Mouse (Mus musculus): ENCODE data around the gene Wdr63. TPM values are rescaled to one million over a fixed set of nuclear protein-coding genes. Genes with fewer than 3 reads are reported as not detected.
"Not testable (repeated sequence)": the region's sequence is repeated elsewhere in the genome, so short reads cannot be mapped to it uniquely, and the experiment has no call there.

Wdr63 gene
- polyA plus RNA-seq, 1 experiment from 2014 or later = 0.21 TPM

GRCm38 (mm10) chr3:146009859-146010645 lies 97.9 kb downstream of the Wdr63 start:
- peaks cover 8% of the 10 kb centered on the region; the same call in 1 of the 2 replicates for H3K4me1 ChIP-seq (ENCODE audit: control insufficient read depth, insufficient read depth, low read length)
- no peak overlapping the region for H3K4me2 ChIP-seq
- no peak overlapping the region for H3K4me3 ChIP-seq (ENCODE audit: low read depth, low read length)
- peak overlapping the region; percentile 54 for H3K27ac ChIP-seq (ENCODE audit: low read depth, low read length)
- H3K9ac ChIP-seq (ENCODE audit: low read depth, low read length) = no peak overlapping the region
- H3K9me3 ChIP-seq (replicated peaks; ENCODE audit: control insufficient read depth, low read length) = no peaks in the 10 kb centered on the region; the same call in 1 of the 2 replicates
- WGBS (ENCODE audit: insufficient replicate concordance) = 69% methylated on average over 20 of the region's 20 CpGs
- ATAC-seq (replicated peaks; ENCODE audit: insufficient number of reproducible peaks, low FRiP score, low TSS enrichment) = no peak
- H3K27me3 ChIP-seq (ENCODE audit: control insufficient read depth, insufficient read depth, low read length) = no peaks in the 10 kb centered on the region
- H3K36me3 ChIP-seq (ENCODE audit: control insufficient read depth, insufficient read depth, low read length) = peaks cover 9% of the 10 kb centered on the region

- peaks cover 4% of the 10 kb centered on the region; the same call in 1 of the 2 replicates for H3K36me3 ChIP-seq (ENCODE audit: control insufficient read depth, insufficient read depth, low read length)
- H3K4me3 ChIP-seq (ENCODE audit: low read depth, low read length) = no peak overlapping the region
- ATAC-seq (replicated peaks; ENCODE audit: insufficient number of reproducible peaks, low FRiP score, low TSS enrichment) = no peak
- H3K27ac ChIP-seq (ENCODE audit: low read depth, low read length) = no peak overlapping the region
- H3K9me3 ChIP-seq (replicated peaks; ENCODE audit: control insufficient read depth, low read length) = no peaks in the 10 kb centered on the region
- 73% methylated on average over 6 of the region's 6 CpGs for whole genome bisulfite sequencing (ENCODE audit: insufficient replicate concordance)
- H3K9ac ChIP-seq (ENCODE audit: low read depth, low read length) = no peak overlapping the region
- no peak overlapping the region for H3K4me2 ChIP-seq
- H3K4me1 ChIP-seq (ENCODE audit: control insufficient read depth, insufficient read depth, low read length) = peaks cover 8% of the 10 kb centered on the region; the same call in 1 of the 2 replicates
- no peaks in the 10 kb centered on the region for H3K27me3 ChIP-seq (ENCODE audit: control insufficient read depth, insufficient read depth, low read length)
Observed at GRCm38 (mm10) chr3:146007872-146008271, 100.1 kb downstream of the Wdr63 start.

GRCm38 (mm10) chr3:146004347-146005051 lies 103.4 kb downstream of the Wdr63 start:
- no peak overlapping the region for H3K9ac ChIP-seq (ENCODE audit: low read depth, low read length)
- no peak overlapping the region for H3K27ac ChIP-seq (ENCODE audit: low read depth, low read length)
- 91% methylated on average over 14 of the region's 14 CpGs for WGBS (ENCODE audit: insufficient replicate concordance)
- no peak overlapping the region for H3K4me3 ChIP-seq (ENCODE audit: low read depth, low read length)
- H3K27me3 ChIP-seq (ENCODE audit: control insufficient read depth, insufficient read depth, low read length) = no peaks in the 10 kb centered on the region
- H3K36me3 ChIP-seq (ENCODE audit: control insufficient read depth, insufficient read depth, low read length) = peaks cover 25% of the 10 kb centered on the region
- no peak overlapping the region for H3K4me2 ChIP-seq
- ATAC-seq (replicated peaks; ENCODE audit: insufficient number of reproducible peaks, low FRiP score, low TSS enrichment) = no peak
- peaks cover 3% of the 10 kb centered on the region; the same call in 1 of the 2 replicates for H3K4me1 ChIP-seq (ENCODE audit: control insufficient read depth, insufficient read depth, low read length)
- H3K9me3 ChIP-seq (replicated peaks; ENCODE audit: control insufficient read depth, low read length) = no peaks in the 10 kb centered on the region

- not testable (repeated sequence) for H3K4me2 ChIP-seq; H3K27me3 ChIP-seq (ENCODE audit: control insufficient read depth, insufficient read depth, low read length); H3K4me1 ChIP-seq (ENCODE audit: control insufficient read depth, insufficient read depth, low read length); H3K4me3 ChIP-seq (ENCODE audit: low read depth, low read length); H3K27ac ChIP-seq (ENCODE audit: low read depth, low read length); H3K9ac ChIP-seq (ENCODE audit: low read depth, low read length); ATAC-seq (replicated peaks; ENCODE audit: insufficient number of reproducible peaks, low FRiP score, low TSS enrichment); H3K9me3 ChIP-seq (replicated peaks; ENCODE audit: control insufficient read depth, low read length)
- WGBS (ENCODE audit: insufficient replicate concordance) = 82% methylated on average over 5 of the region's 5 CpGs
- peaks cover 12% of the 10 kb centered on the region for H3K36me3 ChIP-seq (ENCODE audit: control insufficient read depth, insufficient read depth, low read length)
Observed at GRCm38 (mm10) chr3:145996539-145996938, 111.4 kb downstream of the Wdr63 start.

- no peak for ATAC-seq (replicated peaks; ENCODE audit: insufficient number of reproducible peaks, low FRiP score, low TSS enrichment)
- 80% methylated on average over 5 of the region's 5 CpGs for WGBS (ENCODE audit: insufficient replicate concordance)
- Histone ChIP-seq H3K4me2 (no peak overlapping the region), H3K9ac (ENCODE audit: low read depth, low read length) (no peak overlapping the region), H3K27me3 (ENCODE audit: control insufficient read depth, insufficient read depth, low read length) (no peaks in the 10 kb centered on the region), H3K36me3 (ENCODE audit: control insufficient read depth, insufficient read depth, low read length) (peaks cover 8% of the 10 kb centered on the region), H3K4me3 (ENCODE audit: low read depth, low read length) (no peak overlapping the region), H3K9me3 (replicated peaks; ENCODE audit: control insufficient read depth, low read length) (no peaks in the 10 kb centered on the region), H3K27ac (ENCODE audit: low read depth, low read length) (no peak overlapping the region), H3K4me1 (ENCODE audit: control insufficient read depth, insufficient read depth, low read length) (peaks cover 12% of the 10 kb centered on the region)
Observed at GRCm38 (mm10) chr3:145995489-145995888, 112.4 kb downstream of the Wdr63 start.

- Histone ChIP-seq H3K9ac (ENCODE audit: low read depth, low read length) (no peak overlapping the region), H3K4me2 (no peak overlapping the region), H3K4me3 (ENCODE audit: low read depth, low read length) (no peak overlapping the region), H3K4me1 (ENCODE audit: control insufficient read depth, insufficient read depth, low read length) (peaks cover 12% of the 10 kb centered on the region), H3K36me3 (ENCODE audit: control insufficient read depth, insufficient read depth, low read length) (peaks cover 4% of the 10 kb centered on the region; the same call in 1 of the 2 replicates), H3K27ac (ENCODE audit: low read depth, low read length) (no peak overlapping the region), H3K27me3 (ENCODE audit: control insufficient read depth, insufficient read depth, low read length) (no peaks in the 10 kb centered on the region), H3K9me3 (replicated peaks; ENCODE audit: control insufficient read depth, low read length) (no peaks in the 10 kb centered on the region)
- ATAC-seq (replicated peaks; ENCODE audit: insufficient number of reproducible peaks, low FRiP score, low TSS enrichment) = no peak
- 79% methylated on average over 14 of the region's 14 CpGs for WGBS (ENCODE audit: insufficient replicate concordance)
Observed at GRCm38 (mm10) chr3:145993481-145994201, 114.3 kb downstream of the Wdr63 start.

- Histone ChIP-seq H3K4me2 (no peak overlapping the region), H3K4me3 (ENCODE audit: low read depth, low read length) (no peak overlapping the region), H3K36me3 (ENCODE audit: control insufficient read depth, insufficient read depth, low read length) (peaks cover 4% of the 10 kb centered on the region; the same call in 1 of the 2 replicates), H3K27me3 (ENCODE audit: control insufficient read depth, insufficient read depth, low read length) (no peaks in the 10 kb centered on the region), H3K4me1 (ENCODE audit: control insufficient read depth, insufficient read depth, low read length) (peaks cover 12% of the 10 kb centered on the region), H3K27ac (ENCODE audit: low read depth, low read length) (no peak overlapping the region; the same call in 1 of the 2 replicates), H3K9ac (ENCODE audit: low read depth, low read length) (no peak overlapping the region), H3K9me3 (replicated peaks; ENCODE audit: control insufficient read depth, low read length) (no peaks in the 10 kb centered on the region)
- 70% methylated on average over 10 of the region's 10 CpGs for WGBS (ENCODE audit: insufficient replicate concordance)
- no peak for ATAC-seq (replicated peaks; ENCODE audit: insufficient number of reproducible peaks, low FRiP score, low TSS enrichment)
Observed at GRCm38 (mm10) chr3:145992796-145993195, 115.1 kb downstream of the Wdr63 start.

- no peak for ATAC-seq (replicated peaks; ENCODE audit: insufficient number of reproducible peaks, low FRiP score, low TSS enrichment)
- 82% methylated on average over 10 of the region's 10 CpGs for WGBS (ENCODE audit: insufficient replicate concordance)
- no peaks in the 10 kb centered on the region for H3K9me3 ChIP-seq (replicated peaks; ENCODE audit: control insufficient read depth, low read length)
- H3K36me3 ChIP-seq (ENCODE audit: control insufficient read depth, insufficient read depth, low read length) = peaks cover 4% of the 10 kb centered on the region; the same call in 1 of the 2 replicates
- H3K27ac ChIP-seq (ENCODE audit: low read depth, low read length) = no peak overlapping the region
- H3K4me1 ChIP-seq (ENCODE audit: control insufficient read depth, insufficient read depth, low read length) = peaks cover 12% of the 10 kb centered on the region
- H3K4me2 ChIP-seq = peak overlapping the region; percentile 22; the same call in 1 of the 2 replicates
- H3K4me3 ChIP-seq (ENCODE audit: low read depth, low read length) = no peak overlapping the region
- H3K9ac ChIP-seq (ENCODE audit: low read depth, low read length) = no peak overlapping the region
- no peaks in the 10 kb centered on the region for H3K27me3 ChIP-seq (ENCODE audit: control insufficient read depth, insufficient read depth, low read length)
Observed at GRCm38 (mm10) chr3:145991976-145992730, 115.8 kb downstream of the Wdr63 start.
